Mouse (Mus musculus) right cerebral cortex, postnatal 10 days (tissue): ENCODE results near the gene Txn2.

ENCODE experiments used
- DNase-seq, 2 experiments: peaks; one replicate each; pipeline ENCODE4 v3.0.0; 2021; ENCODE audit warnings: low spot score in 2 of 2

Txn2 gene

GRCm38 (mm10) chr15:77928673-77929331, at the start of gene Txn2:
Gene Txn2, minus strand, starts transcription at chr15:77929006.
- peak; percentile 99 for DNase-seq

DNA sequence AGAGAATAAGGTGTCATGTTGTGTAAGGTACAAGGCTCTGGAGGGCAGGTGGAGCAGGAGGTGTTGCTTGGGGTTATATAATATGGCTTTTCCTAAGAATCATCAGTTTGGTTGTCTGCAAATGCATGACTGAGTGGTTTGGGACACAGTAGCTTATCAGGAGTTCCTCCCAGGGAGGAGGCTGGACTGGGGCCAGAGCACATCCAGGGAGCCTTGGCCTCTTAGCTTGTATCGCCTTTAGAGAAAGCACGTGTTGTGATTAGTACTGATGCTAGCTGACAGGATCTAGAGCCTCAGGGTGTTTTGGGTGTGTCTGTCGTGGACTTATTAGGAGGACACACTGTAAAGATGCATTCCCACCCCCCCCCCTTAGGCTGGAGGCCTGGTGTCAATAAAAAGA, 48.9 kb upstream of the Txn2 start:
- no peak for DNase-seq

- no peak for DNase-seq
Observed at GRCm38 (mm10) chr15:77974165-77974841, 45.5 kb upstream of the Txn2 start.

DNA sequence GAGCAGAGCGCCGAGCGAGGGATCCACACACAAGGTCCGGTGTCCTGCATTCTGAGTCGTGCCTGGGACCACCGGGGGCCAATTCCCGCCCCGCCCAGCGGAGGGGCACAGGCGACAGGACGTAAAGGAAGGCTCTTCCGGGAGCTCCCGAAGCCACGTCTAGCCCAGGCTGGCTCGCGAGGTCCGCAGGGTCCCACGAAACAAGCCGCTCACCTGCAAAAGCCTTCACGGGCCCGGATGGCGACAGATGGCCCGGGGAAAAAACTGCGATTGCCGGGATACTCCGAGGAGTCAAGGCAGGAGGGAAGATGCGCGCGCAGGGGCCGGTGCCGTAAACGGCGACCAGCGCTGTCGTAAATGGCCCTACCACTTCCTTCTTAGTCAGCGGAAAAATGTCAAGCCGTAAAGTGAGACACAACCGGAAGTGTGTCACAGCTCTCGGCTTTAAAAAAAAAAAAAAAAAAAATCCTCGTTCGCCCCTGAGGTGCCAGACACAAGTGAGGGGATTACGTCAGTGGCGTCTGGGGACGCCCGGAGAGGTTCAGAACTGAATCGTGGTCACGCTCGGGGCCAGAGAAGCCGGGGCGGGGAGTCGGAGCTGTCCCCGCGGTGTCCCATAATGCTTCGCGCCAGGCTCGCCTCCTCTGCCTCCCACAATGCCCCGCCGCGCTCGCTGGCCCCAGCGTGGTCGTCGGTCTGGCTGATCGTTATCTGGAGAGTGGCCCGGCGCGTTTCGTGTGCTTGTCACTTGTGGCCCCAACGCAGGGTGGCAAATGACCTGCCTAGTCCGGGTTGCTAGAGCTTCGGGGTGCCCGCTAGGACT, 41.9 kb upstream of the Txn2 start, which contains the start of gene Eif3d:
Gene Eif3d (minus strand): TSS at position 344 of the 823 bp plus-strand sequence.
- DNase-seq, result peak; percentile 98 to 99

- DNase-seq, result no peak
Observed at GRCm38 (mm10) chr15:77969940-77970469, 41.2 kb upstream of the Txn2 start.

DNA sequence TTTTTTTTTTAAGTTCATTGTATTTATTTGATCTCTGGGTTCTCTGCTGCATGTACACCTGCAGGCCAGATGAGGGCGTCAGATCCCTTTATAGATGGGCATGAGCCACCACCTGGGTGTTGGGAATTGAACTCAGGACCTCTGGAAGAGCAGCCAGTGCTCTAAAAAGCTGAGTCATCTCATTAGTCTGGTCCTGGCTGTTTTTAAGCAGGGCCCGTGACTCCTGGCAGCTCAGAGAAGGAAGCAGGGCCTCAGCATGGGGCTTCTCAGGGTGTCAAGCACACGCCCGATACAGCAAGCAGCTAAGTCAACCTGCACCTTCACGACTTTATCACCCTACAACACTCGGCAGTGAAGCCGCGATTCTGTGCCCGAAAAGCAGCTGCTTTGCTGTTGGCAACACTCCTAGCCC, 36.3 kb upstream of the Txn2 start:
- no peak for DNase-seq

- DNase-seq, result no peak
Observed at GRCm38 (mm10) chr15:77962447-77962846, 33.6 kb upstream of the Txn2 start.

DNA sequence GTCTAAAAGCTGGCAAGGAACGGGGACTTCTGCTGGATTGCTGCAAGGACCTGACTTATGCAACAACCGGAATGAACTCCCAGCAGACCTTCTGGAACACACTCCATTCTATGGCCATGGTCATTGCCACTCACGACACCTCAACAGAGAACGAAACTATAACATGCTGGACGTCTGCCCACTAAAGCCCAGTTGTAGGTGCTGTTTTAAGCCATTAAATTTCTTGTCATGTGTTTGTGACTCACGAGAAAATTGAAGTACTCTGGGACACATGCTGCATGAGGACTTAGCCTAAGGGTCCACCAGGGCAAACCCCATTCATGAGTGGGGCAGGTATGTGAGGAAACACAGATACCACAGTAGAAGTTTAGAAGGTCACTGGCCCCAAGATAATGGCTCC, 31.9 kb upstream of the Txn2 start:
- DNase-seq, result no peak

GRCm38 (mm10) chr15:77958071-77958470, 29.3 kb upstream of the Txn2 start:
- no peak for DNase-seq

DNA sequence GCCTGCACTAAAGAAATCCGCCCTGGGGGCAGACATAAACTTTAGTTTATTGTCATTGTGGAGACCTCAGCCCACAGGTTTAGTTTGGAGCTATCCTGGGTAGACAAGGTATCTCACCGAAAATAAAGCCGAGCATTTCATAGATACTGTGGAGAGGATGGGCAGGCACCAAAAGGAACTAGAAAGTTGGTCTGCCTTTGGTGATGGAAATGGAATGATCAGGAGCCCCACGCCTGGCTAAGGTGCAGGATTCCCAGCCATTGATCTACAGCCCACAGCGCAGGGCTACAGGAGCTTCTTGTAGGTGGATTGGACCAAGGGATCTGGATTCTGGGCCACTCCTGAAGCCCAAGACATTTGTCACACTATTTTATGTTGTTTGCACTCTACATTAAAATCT, 28.8 kb upstream of the Txn2 start:
- DNase-seq, result no peak

- peak; percentile 93 to 94 for DNase-seq
Observed at GRCm38 (mm10) chr15:77956404-77956901, 27.6 kb upstream of the Txn2 start, which contains the start of gene Foxred2. Gene Foxred2, minus strand, starts transcription at chr15:77956722.

GRCm38 (mm10) chr15:77955440-77956403, 26.9 kb upstream of the Txn2 start:
- peak in 1 of 2 experiments; percentile 61 for DNase-seq

DNA sequence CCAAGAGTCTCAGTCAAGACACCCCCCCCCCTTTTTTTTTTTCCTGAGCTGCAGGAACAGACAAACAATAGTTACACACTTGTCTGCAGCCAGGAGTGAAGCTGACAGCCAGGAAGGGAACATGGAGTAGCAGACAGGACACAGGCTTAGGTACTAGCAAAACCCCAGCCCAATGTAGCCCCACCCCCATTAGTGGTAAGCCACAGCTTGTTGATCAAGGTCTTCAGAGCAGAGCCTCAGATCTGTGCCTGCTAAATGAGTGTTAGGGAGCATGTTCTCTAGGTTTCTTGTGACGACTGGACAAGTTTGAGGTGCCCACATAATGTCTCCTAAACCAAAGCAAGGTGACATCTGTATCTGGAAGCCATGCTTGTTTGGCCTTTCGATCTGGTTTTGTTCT, 25.6 kb upstream of the Txn2 start:
- no peak for DNase-seq

GRCm38 (mm10) chr15:77952921-77953320, 24.1 kb upstream of the Txn2 start:
- DNase-seq, result no peak

DNA sequence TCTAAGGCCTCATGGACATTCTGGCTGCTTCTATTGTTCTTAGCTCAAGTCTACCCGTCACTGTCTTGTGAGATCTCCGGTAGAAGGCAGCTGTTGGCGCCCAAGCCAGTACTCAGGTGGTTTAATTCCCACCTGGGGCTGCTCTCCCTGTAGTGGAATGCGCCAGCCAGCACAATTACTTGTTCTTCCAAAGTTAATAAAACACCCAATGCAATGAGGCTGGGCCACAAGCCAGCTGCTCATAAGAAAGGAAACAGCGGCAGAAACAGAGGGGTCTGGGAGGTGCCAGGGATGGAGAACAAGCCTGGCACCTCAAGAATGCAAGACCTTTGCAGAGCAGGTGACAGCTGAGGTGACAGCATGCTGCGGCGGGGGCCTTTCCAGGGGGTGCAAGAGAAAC, 20.3 kb upstream of the Txn2 start:
- DNase-seq, result no peak

- DNase-seq, result peak; percentile 58 to 61
Observed at GRCm38 (mm10) chr15:77945711-77946110, 16.9 kb upstream of the Txn2 start.

DNA sequence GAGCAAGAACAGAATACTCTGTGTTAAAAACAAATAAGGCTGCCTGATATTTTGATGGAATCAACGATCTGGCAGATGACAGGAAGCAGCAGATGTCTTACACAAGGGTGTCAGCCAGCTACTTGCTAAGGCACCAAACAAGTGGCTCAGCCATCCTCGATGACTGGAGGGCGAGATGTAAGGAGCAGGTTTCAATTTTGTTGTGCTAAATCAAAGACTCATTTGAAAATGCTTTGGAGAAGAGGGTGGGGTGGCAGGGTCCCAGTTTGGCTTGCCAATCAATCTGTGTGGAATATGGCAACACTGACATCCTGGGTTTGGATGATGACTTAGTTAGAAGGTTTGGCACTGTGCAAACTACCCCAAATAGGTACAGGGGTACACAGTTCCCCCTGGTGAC, 12.8 kb upstream of the Txn2 start:
- DNase-seq, result no peak

- DNase-seq, result no peak
Observed at GRCm38 (mm10) chr15:77938516-77938915, 9.7 kb upstream of the Txn2 start.

DNA sequence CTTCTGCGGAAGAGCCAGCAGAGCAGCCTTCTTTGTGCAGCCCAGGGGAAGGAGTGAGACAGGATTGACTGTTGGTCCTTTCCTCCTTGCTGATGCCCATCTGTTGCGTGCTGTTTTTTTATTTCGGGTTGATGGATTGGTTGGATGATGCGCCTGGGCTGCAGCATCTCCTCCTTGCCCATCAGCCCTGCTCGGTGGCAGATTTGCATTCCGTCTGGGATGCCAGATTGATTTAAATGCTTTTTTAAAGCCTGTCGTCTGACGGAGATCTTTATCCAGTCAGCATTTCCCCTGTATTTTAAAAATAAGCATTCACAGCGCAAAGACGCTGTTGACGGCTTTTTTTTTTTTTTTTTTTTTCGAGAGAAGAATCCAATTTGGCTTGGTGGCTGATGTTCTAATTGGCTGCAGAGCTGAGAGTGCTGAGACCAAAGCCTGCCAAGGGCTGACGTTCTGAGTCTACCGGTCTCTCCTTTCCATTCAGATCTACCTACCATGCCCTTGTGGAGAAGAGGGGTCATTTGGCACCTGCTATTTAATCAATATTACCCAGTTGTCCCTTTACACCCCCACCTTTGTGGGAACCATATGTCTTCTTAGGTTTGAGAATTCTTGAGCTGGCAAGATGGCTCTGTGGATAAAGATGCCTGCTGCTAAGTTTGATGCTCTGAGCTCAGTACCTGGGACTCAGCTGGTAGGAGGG, 7.0 kb upstream of the Txn2 start:
- DNase-seq, result peak; percentile 78 to 88

GRCm38 (mm10) chr15:77934968-77935367, 6.2 kb upstream of the Txn2 start:
- DNase-seq, result no peak
